In genomic region chrX:21744997-21745396, GRCm38 (mm10) we compare ENCODE assay signal across 20 mouse cellular contexts. TPM values are rescaled to one million over a fixed set of nuclear protein-coding genes. Genes with fewer than 3 reads are reported as not detected.
DNase-seq lines count a peak whose midpoint lies in the region; TF ChIP-seq lines count a peak whose summit lies in the region.
"Had no signal": no experiment of that assay in that cellular context is flagged by ENCODE, and none has a peak within 500 bp of the region (broad histone marks: within the 10 kb centered on the region; RNA-seq: fewer than 3 reads in every experiment).

TSS of gene Gm28269 (minus strand) at chrX:21745097.

- TF ChIP-seq CTCF in testis, adult 2 months (IDR thresholded peaks at IDR 0.05; ENCODE audit: control insufficient read depth, insufficient read depth, insufficient replicate concordance, low read depth, low read length), result no peak

- H3K4me1 ChIP-seq in testis, adult 2 months (ENCODE audit: control insufficient read depth, insufficient read depth, low read length), result no peaks in the 10 kb centered on the region

- H3K36me3 ChIP-seq in testis, adult 2 months (ENCODE audit: control insufficient read depth, insufficient read depth, low read length), result no peaks in the 10 kb centered on the region
- H3K36me3 ChIP-seq: G1E had no signal

- no peak for TF ChIP-seq POLR2A in testis, adult 2 months (IDR thresholded peaks at IDR 0.05; ENCODE audit: control insufficient read depth, low read depth, low read length)

- no peak for DNase-seq in testis, postnatal 10 days (ENCODE audit: low spot score)
- DNase-seq: adrenal gland, adult 2 months; adrenal gland, adult 8-10 months; adrenal gland, postnatal 10 days; adrenal gland, postnatal 14 days; adrenal gland, postnatal 25 days; adrenal gland, postnatal 36 days; B cell, adult 2 months; cerebellum, adult 11 months; cerebellum, adult 11-12 months; cerebellum, adult 18-20 months; cerebellum, adult 2 months had no signal

- peak within 1 kb of the TSS; percentile 27; the same call in 1 of the 2 replicates for H3K4me3 ChIP-seq in testis, adult 2 months (ENCODE audit: control insufficient read depth, low read depth, low read length)

- H3K27me3 ChIP-seq in testis, adult 2 months (ENCODE audit: control insufficient read depth, insufficient read depth, low read length), result no peaks in the 10 kb centered on the region
- H3K27me3 ChIP-seq: CH12.LX had no signal

- H3K27ac ChIP-seq in testis, adult 2 months (ENCODE audit: control insufficient read depth, insufficient read depth, low read depth, low read length), result peak within 1 kb of the TSS; percentile 42; the same call in 1 of the 2 replicates

RNA-seq across cellular contexts. Expression of gene Gm28269, which starts in this region (rescaled TPM):
- polyA plus RNA-seq in testis, adult 2 months (2012; rRNA removed), result 37.8 and 64.8 TPM in 2 replicates
- polyA plus RNA-seq: activated CD4-positive, CD25-positive, alpha-beta regulatory T cell, adult 4 months; adrenal gland, adult 2 months; brain, embryonic 14.5 days; C2C12; CD4-positive, CD25-positive, alpha-beta regulatory T cell, adult 4 months; cerebellum, adult 2 months; G1E; Patski had no signal
